Mouse (Mus musculus) embryonic facial prominence, embryonic 13.5 days (tissue): ENCODE measurements around the gene Bmpr2. TPM values are rescaled to one million over a fixed set of nuclear protein-coding genes. Genes with fewer than 3 reads are reported as not detected.

Source experiments
- polyA plus RNA-seq: library from polyadenylated mRNA; unstranded; fragments of >200 nt; fragmentation: Nextera tagmentation; extraction: Ambion mirVana; gene quantifications from 2 replicates; pipeline ENCODE4 v1.2.1, GENCODE M21; 2015

Bmpr2 gene
- polyA plus RNA-seq, 1 experiment from 2014 or later: 10.5 TPM

Other genes with a start within 250 kb of the Bmpr2 start
- 2.7 and 2.8 TPM in 2 replicates for gene Gm973, start 247.1 kb upstream of the Bmpr2 start, polyA plus RNA-seq
- 432 and 472 TPM in 2 replicates for gene Sumo1, start 92.6 kb upstream of the Bmpr2 start, polyA plus RNA-seq
- gene Nop58, start 78.4 kb upstream of the Bmpr2 start, polyA plus RNA-seq: 272 and 277 TPM in 2 replicates
- 11.0 and 11.7 TPM in 2 replicates for gene Fam117b, start 149.6 kb downstream of the Bmpr2 start, polyA plus RNA-seq